Mouse (Mus musculus): ENCODE measurements around the gene Mark3. TPM values are rescaled to one million over a fixed set of nuclear protein-coding genes. Genes with fewer than 3 reads are reported as not detected.

The Mark3 gene
- 50.6 and 50.8 TPM in 2 replicates for polyA plus RNA-seq (2014; fragmentation: Nextera tagmentation; extraction: Ambion mirVana)

DNA sequence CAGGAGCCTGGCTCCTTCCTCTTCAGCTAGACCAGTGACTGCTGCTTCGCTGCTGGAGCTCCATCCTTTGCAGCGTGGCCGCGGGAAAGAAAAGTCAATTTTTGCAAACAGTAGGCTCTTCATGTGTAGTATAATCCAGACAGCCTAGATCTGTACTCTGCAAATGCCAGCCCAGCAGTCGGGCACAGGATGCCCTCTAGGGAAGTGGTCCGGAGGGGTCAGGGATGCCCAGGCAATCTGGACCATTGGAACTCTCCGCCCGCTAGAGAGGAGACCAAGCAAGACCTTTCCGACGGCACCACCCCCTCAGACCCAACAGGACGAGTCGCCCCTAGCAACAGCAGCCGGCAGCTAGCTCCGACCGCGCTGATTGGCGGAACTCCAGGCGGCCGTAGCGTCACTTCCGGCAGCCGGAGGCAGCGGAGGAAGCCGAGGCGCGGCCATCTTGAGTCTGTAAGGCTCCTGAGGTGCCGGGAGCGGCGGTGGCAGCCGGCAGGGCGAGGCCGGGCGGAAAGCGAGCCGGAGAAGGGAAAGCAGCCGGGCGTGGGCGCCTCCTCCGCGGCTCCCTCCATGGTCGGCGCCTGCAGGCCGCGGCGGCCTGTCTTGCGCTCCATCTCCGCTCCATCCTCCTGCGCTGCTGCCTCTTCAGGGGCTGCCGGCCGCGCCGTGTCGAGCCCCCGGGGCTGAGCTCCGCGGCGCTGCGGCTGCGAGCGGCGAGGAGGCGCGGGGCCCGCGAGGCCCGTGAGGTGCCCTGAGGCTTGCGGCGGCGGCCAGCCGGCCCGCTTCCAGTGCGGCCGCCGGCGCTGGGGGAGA lies at the start of gene Mark3:
Gene Mark3, plus strand, starts transcription at position 450 of the 813 bp plus-strand sequence.
- H3K4me1 ChIP-seq (ENCODE audit: control insufficient read depth in 2 of 2, insufficient read depth in 2 of 2, low read length in 2 of 2) = peaks cover 6 to 19% of the 10 kb centered on the region in 2 experiments; a peak in 3 of 4 replicates
- peak within 1 kb of the TSS; percentile 86 to 91 for H3K27ac ChIP-seq (replicated peaks in 1 of 2; ENCODE audit: control insufficient read depth in 1 of 2, insufficient read depth in 1 of 2, low read depth in 2 of 2, low read length in 2 of 2)
- no peaks in the 10 kb centered on the region for H3K9me3 ChIP-seq (ENCODE audit: control insufficient read depth, low read length)
- H3K4me2 ChIP-seq (ENCODE audit: low read length) = peak within 1 kb of the TSS; percentile 90
- H3K27me3 ChIP-seq (ENCODE audit: control insufficient read depth, insufficient read depth, low read length) = no peaks in the 10 kb centered on the region
- peak within 1 kb of the TSS; percentile 97 for H3K9ac ChIP-seq (ENCODE audit: low read length)
- peak; percentile 94 for ATAC-seq (ENCODE audit: insufficient number of reproducible peaks, insufficient read depth, low FRiP score, low read depth)
- under 1% methylated on average over 73 of the region's 75 CpGs for WGBS
- peak within 1 kb of the TSS; percentile 90 to 94 for H3K4me3 ChIP-seq (ENCODE audit: control insufficient read depth in 1 of 2, insufficient read depth in 1 of 2, low read depth in 1 of 2, low read length in 2 of 2)
- H3K36me3 ChIP-seq (ENCODE audit: control insufficient read depth, insufficient read depth, low read length) = no peaks in the 10 kb centered on the region

DNA sequence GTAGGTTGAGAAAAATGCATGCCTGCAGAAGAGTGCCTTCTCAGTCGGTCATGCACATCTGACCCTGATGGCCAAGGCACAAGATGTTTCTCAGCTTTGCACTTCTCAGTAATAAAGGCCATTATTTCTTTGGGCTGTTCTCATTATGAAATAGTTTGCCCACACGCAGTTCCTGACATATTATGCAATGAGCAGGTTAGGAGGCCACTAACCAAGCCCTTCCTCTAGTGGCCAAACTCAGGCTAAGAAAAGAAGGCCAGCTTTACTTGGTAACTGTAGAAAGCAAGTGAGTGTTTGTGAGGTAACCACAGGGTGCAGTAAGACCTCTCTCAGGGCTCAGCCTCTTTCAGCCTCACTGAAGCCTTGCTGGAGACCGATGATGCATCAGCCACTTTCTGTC lies 49.4 kb upstream of the Mark3 start:
- Histone ChIP-seq H3K4me3 (ENCODE audit: control insufficient read depth in 1 of 2, insufficient read depth in 1 of 2, low read depth in 1 of 2, low read length in 2 of 2) (no peak overlapping the region), H3K36me3 (ENCODE audit: control insufficient read depth, insufficient read depth, low read length) (no peaks in the 10 kb centered on the region), H3K9ac (ENCODE audit: low read length) (no peak overlapping the region), H3K9me3 (ENCODE audit: control insufficient read depth, low read length) (peaks cover 8% of the 10 kb centered on the region; the same call in 1 of the 2 replicates), H3K4me1 (ENCODE audit: control insufficient read depth in 2 of 2, insufficient read depth in 2 of 2, low read length in 2 of 2) (no peaks in the 10 kb centered on the region), H3K27ac (replicated peaks in 1 of 2; ENCODE audit: control insufficient read depth in 1 of 2, insufficient read depth in 1 of 2, low read depth in 2 of 2, low read length in 2 of 2) (no peak overlapping the region), H3K4me2 (ENCODE audit: low read length) (no peak overlapping the region), H3K27me3 (ENCODE audit: control insufficient read depth, insufficient read depth, low read length) (no peaks in the 10 kb centered on the region)
- ATAC-seq (ENCODE audit: insufficient number of reproducible peaks, insufficient read depth, low FRiP score, low read depth) = no peak
- 85% methylated on average over 3 of the region's 3 CpGs for WGBS

- no peak for ATAC-seq (ENCODE audit: insufficient number of reproducible peaks, insufficient read depth, low FRiP score, low read depth)
- no peak overlapping the region for H3K9ac ChIP-seq (ENCODE audit: low read length)
- H3K4me3 ChIP-seq (ENCODE audit: control insufficient read depth in 1 of 2, insufficient read depth in 1 of 2, low read depth in 1 of 2, low read length in 2 of 2) = no peak overlapping the region
- WGBS = 51% methylated on average over 8 of the region's 8 CpGs
- no peaks in the 10 kb centered on the region for H3K4me1 ChIP-seq (ENCODE audit: control insufficient read depth in 2 of 2, insufficient read depth in 2 of 2, low read length in 2 of 2)
- H3K27me3 ChIP-seq (ENCODE audit: control insufficient read depth, insufficient read depth, low read length) = no peaks in the 10 kb centered on the region
- no peak overlapping the region for H3K4me2 ChIP-seq (ENCODE audit: low read length)
- H3K9me3 ChIP-seq (ENCODE audit: control insufficient read depth, low read length) = no peaks in the 10 kb centered on the region
- no peak overlapping the region for H3K27ac ChIP-seq (replicated peaks in 1 of 2; ENCODE audit: control insufficient read depth in 1 of 2, insufficient read depth in 1 of 2, low read depth in 2 of 2, low read length in 2 of 2)
- H3K36me3 ChIP-seq (ENCODE audit: control insufficient read depth, insufficient read depth, low read length) = no peaks in the 10 kb centered on the region
Observed at GRCm38 (mm10) chr12:111527643-111528281, 46.6 kb upstream of the Mark3 start.

- Histone ChIP-seq H3K4me2 (ENCODE audit: low read length) (no peak overlapping the region), H3K4me3 (ENCODE audit: control insufficient read depth in 1 of 2, insufficient read depth in 1 of 2, low read depth in 1 of 2, low read length in 2 of 2) (no peak overlapping the region), H3K9me3 (ENCODE audit: control insufficient read depth, low read length) (no peaks in the 10 kb centered on the region), H3K36me3 (ENCODE audit: control insufficient read depth, insufficient read depth, low read length) (no peaks in the 10 kb centered on the region), H3K9ac (ENCODE audit: low read length) (no peak overlapping the region), H3K4me1 (ENCODE audit: control insufficient read depth in 2 of 2, insufficient read depth in 2 of 2, low read length in 2 of 2) (no peaks in the 10 kb centered on the region), H3K27me3 (ENCODE audit: control insufficient read depth, insufficient read depth, low read length) (no peaks in the 10 kb centered on the region), H3K27ac (replicated peaks in 1 of 2; ENCODE audit: control insufficient read depth in 1 of 2, insufficient read depth in 1 of 2, low read depth in 2 of 2, low read length in 2 of 2) (no peak overlapping the region)
- no peak for ATAC-seq (ENCODE audit: insufficient number of reproducible peaks, insufficient read depth, low FRiP score, low read depth)
- WGBS = 17% methylated on average over 8 of the region's 8 CpGs
Observed at GRCm38 (mm10) chr12:111529192-111529591, 45.1 kb upstream of the Mark3 start.

- no peak overlapping the region for H3K27ac ChIP-seq (replicated peaks in 1 of 2; ENCODE audit: control insufficient read depth in 1 of 2, insufficient read depth in 1 of 2, low read depth in 2 of 2, low read length in 2 of 2)
- peaks cover 5 to 22% of the 10 kb centered on the region in 2 experiments; a peak in 3 of 4 replicates for H3K4me1 ChIP-seq (ENCODE audit: control insufficient read depth in 2 of 2, insufficient read depth in 2 of 2, low read length in 2 of 2)
- no peak overlapping the region for H3K4me2 ChIP-seq (ENCODE audit: low read length)
- no peaks in the 10 kb centered on the region for H3K9me3 ChIP-seq (ENCODE audit: control insufficient read depth, low read length)
- 61% methylated on average over 11 of the region's 11 CpGs for WGBS
- H3K4me3 ChIP-seq (ENCODE audit: control insufficient read depth in 1 of 2, insufficient read depth in 1 of 2, low read depth in 1 of 2, low read length in 2 of 2) = no peak overlapping the region
- no peak for ATAC-seq (ENCODE audit: insufficient number of reproducible peaks, insufficient read depth, low FRiP score, low read depth)
- no peak overlapping the region for H3K9ac ChIP-seq (ENCODE audit: low read length)
- no peaks in the 10 kb centered on the region for H3K27me3 ChIP-seq (ENCODE audit: control insufficient read depth, insufficient read depth, low read length)
- no peaks in the 10 kb centered on the region for H3K36me3 ChIP-seq (ENCODE audit: control insufficient read depth, insufficient read depth, low read length)
Observed at GRCm38 (mm10) chr12:111533096-111533794, 41.1 kb upstream of the Mark3 start.

DNA sequence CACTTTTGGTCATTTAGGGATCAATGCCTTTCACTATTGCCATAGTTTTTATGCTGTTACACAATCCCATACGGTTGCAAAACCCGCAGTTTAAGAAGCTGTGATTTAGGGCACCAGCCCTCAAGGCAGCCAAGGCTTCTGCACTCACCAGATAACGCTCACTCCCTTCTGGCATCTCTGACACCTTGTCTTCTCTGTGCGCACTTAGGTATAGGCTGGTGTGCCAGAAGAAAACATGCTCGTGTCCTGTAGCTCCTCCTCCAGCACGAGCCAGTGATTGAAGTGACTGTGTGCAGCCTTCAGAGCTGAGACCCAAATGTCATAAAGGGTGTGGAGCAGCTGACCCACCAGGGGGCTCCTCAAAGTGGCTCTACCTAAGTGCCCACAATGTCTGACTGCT lies 39.0 kb upstream of the Mark3 start:
- Histone ChIP-seq H3K27ac (replicated peaks in 1 of 2; ENCODE audit: control insufficient read depth in 1 of 2, insufficient read depth in 1 of 2, low read depth in 2 of 2, low read length in 2 of 2) (peak overlapping the region; percentile 32 to 51; a peak in 2 of 4 replicates), H3K36me3 (ENCODE audit: control insufficient read depth, insufficient read depth, low read length) (peaks cover 13% of the 10 kb centered on the region), H3K9me3 (ENCODE audit: control insufficient read depth, low read length) (no peaks in the 10 kb centered on the region), H3K4me2 (ENCODE audit: low read length) (peak overlapping the region; percentile 23), H3K27me3 (ENCODE audit: control insufficient read depth, insufficient read depth, low read length) (no peaks in the 10 kb centered on the region), H3K4me1 (ENCODE audit: control insufficient read depth in 2 of 2, insufficient read depth in 2 of 2, low read length in 2 of 2) (peaks cover 5 to 34% of the 10 kb centered on the region in 2 experiments; a peak in 3 of 4 replicates), H3K9ac (ENCODE audit: low read length) (no peak overlapping the region), H3K4me3 (ENCODE audit: control insufficient read depth in 1 of 2, insufficient read depth in 1 of 2, low read depth in 1 of 2, low read length in 2 of 2) (no peak overlapping the region)
- ATAC-seq (ENCODE audit: insufficient number of reproducible peaks, insufficient read depth, low FRiP score, low read depth) = no peak
- WGBS = 43% methylated on average over 6 of the region's 6 CpGs

DNA sequence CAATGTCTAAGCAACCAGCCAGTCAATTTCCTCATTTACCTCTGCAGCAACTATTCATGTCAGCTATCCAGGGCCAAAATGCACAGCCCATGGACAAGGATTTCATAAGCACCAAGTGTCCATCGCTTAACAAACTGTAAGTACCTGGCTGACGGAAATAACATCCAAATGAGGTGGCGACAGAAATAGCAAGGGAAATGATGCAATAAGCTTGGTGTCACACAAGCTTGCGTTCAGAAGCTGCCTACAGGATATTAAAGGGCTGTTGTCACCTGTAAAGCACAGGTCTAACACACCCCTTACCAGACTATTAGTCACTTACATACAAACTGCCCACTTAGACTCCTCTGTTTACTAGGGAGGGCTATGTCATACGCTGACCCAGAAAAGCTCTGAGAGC lies 38.6 kb upstream of the Mark3 start:
- peaks cover 5 to 37% of the 10 kb centered on the region in 2 experiments; a peak in 3 of 4 replicates for H3K4me1 ChIP-seq (ENCODE audit: control insufficient read depth in 2 of 2, insufficient read depth in 2 of 2, low read length in 2 of 2)
- H3K27me3 ChIP-seq (ENCODE audit: control insufficient read depth, insufficient read depth, low read length) = no peaks in the 10 kb centered on the region
- peak overlapping the region in 1 of 2 experiments; percentile 51; a peak in 1 of 4 replicates for H3K27ac ChIP-seq (replicated peaks in 1 of 2; ENCODE audit: control insufficient read depth in 1 of 2, insufficient read depth in 1 of 2, low read depth in 2 of 2, low read length in 2 of 2)
- no peak overlapping the region for H3K4me3 ChIP-seq (ENCODE audit: control insufficient read depth in 1 of 2, insufficient read depth in 1 of 2, low read depth in 1 of 2, low read length in 2 of 2)
- peaks cover 18% of the 10 kb centered on the region for H3K36me3 ChIP-seq (ENCODE audit: control insufficient read depth, insufficient read depth, low read length)
- 54% methylated on average over 5 of the region's 5 CpGs for WGBS
- no peaks in the 10 kb centered on the region for H3K9me3 ChIP-seq (ENCODE audit: control insufficient read depth, low read length)
- H3K4me2 ChIP-seq (ENCODE audit: low read length) = peak overlapping the region; percentile 23; the same call in 1 of the 2 replicates
- no peak for ATAC-seq (ENCODE audit: insufficient number of reproducible peaks, insufficient read depth, low FRiP score, low read depth)
- H3K9ac ChIP-seq (ENCODE audit: low read length) = no peak overlapping the region

All from heart, embryonic 14.5 days (tissue).